Mouse (Mus musculus) intestine, embryonic 16.5 days (tissue): Measurements from ENCODE around the gene Snrpf. TPM values are rescaled to one million over a fixed set of nuclear protein-coding genes. Genes with fewer than 3 reads are reported as not detected.
A peak's percentile ranks its signal among the peaks of the same experiment; 100 is the strongest.
"Not testable (repeated sequence)": the region's sequence is repeated elsewhere in the genome, so short reads cannot be mapped to it uniquely, and the experiment has no call there.

Experiments
- ATAC-seq: fragments of 200-750 bp; cut with Nextera tagmentation; 2 replicates; pipeline ENCODE4 v1.8.0; 2017; ENCODE audit warnings: moderate TSS enrichment, moderate library complexity
- H3K27ac ChIP-seq: fragments of 300-500 bp; sonication (generic); 2 replicates; pipeline ENCODE4 v1.5.1; 2014; ENCODE audit warnings: mild to moderate bottlenecking, low read length
- H3K27me3 ChIP-seq: fragments of 300-500 bp; sonication (generic); replicated peaks from 2 replicates; pipeline ENCODE4 v1.6.1; 2014; ENCODE audit warnings: low read length, control low read depth, mixed read lengths; ENCODE audit not compliant: control insufficient read depth, insufficient read depth
- H3K36me3 ChIP-seq: fragments of 300-500 bp; sonication (generic); 2 replicates; pipeline ENCODE4 v1.6.1; 2014; ENCODE audit warnings: low read length, control low read depth; ENCODE audit not compliant: control insufficient read depth, insufficient read depth
- H3K4me1 ChIP-seq: fragments of 300-500 bp; sonication (generic); 2 replicates; pipeline ENCODE4 v1.6.1; 2014; ENCODE audit warnings: low read length, control low read depth, mixed read lengths; ENCODE audit not compliant: control insufficient read depth, insufficient read depth
- H3K4me2 ChIP-seq: fragments of 300-500 bp; sonication (generic); 2 replicates; pipeline ENCODE4 v1.6.1; 2014; ENCODE audit warnings: low read depth, low read length, control low read depth
- H3K4me3 ChIP-seq: fragments of 300-500 bp; sonication (generic); 2 replicates; pipeline ENCODE4 v1.5.1; 2014; ENCODE audit warnings: mild to moderate bottlenecking, low read length
- H3K9ac ChIP-seq: fragments of 300-500 bp; sonication (generic); 2 replicates; pipeline ENCODE4 v1.6.1; 2014; ENCODE audit warnings: low read depth, low read length
- H3K9me3 ChIP-seq: fragments of 300-500 bp; sonication (generic); 2 replicates; pipeline ENCODE4 v1.6.1; 2016; ENCODE audit warnings: low read length, control low read depth; ENCODE audit not compliant: control insufficient read depth
- WGBS: fragments of 180-500 bp; shearing (Covaris S2); extraction: QIAGEN DNeasy Blood & Tissue Kit; methylation state at CpG from one replicate; pipeline ENCODE4 v1.1.7; 2014; 5-methylcytosine and 5-hydroxymethylcytosine counted together
- polyA plus RNA-seq: library from polyadenylated mRNA; unstranded; fragments of >200 nt; fragmentation: Nextera tagmentation; extraction: Ambion mirVana; gene quantifications from 2 replicates; pipeline ENCODE4 v1.2.1, GENCODE M21; 2015

Gene Snrpf
- polyA plus RNA-seq, 1 experiment from 2014 or later, result 94.6 TPM

- no peaks in the 10 kb centered on the region for H3K27me3 ChIP-seq
- no peak overlapping the region for H3K27ac ChIP-seq
- no peaks in the 10 kb centered on the region for H3K36me3 ChIP-seq
- H3K9me3 ChIP-seq, result no peaks in the 10 kb centered on the region
- 85% methylated on average over 10 of the region's 10 CpGs for WGBS
- no peak overlapping the region for H3K9ac ChIP-seq
- H3K4me2 ChIP-seq, result no peak overlapping the region
- no peaks in the 10 kb centered on the region for H3K4me1 ChIP-seq
- ATAC-seq, result no peak
- H3K4me3 ChIP-seq, result no peak overlapping the region
These were observed 22.4 kb downstream of the Snrpf start for GRCm38 (mm10) chr10:93567066-93567465.

- H3K9ac ChIP-seq, result no peak overlapping the region
- H3K4me2 ChIP-seq, result no peak overlapping the region
- H3K36me3 ChIP-seq, result no peaks in the 10 kb centered on the region
- no peak overlapping the region for H3K27ac ChIP-seq
- no peaks in the 10 kb centered on the region for H3K4me1 ChIP-seq
- H3K4me3 ChIP-seq, result no peak overlapping the region
- ATAC-seq, result no peak
- no peaks in the 10 kb centered on the region for H3K9me3 ChIP-seq
- WGBS, result 84% methylated on average over 14 of the region's 14 CpGs
- H3K27me3 ChIP-seq, result no peaks in the 10 kb centered on the region
These were observed 24.9 kb downstream of the Snrpf start for GRCm38 (mm10) chr10:93564518-93565090.

GRCm38 (mm10) chr10:93559786-93560185 lies 29.7 kb downstream of the Snrpf start:
- Histone ChIP-seq H3K36me3 (no peaks in the 10 kb centered on the region), H3K9me3 (no peaks in the 10 kb centered on the region), H3K4me1 (no peaks in the 10 kb centered on the region), H3K27ac (no peak overlapping the region), H3K27me3 (no peaks in the 10 kb centered on the region), H3K9ac (no peak overlapping the region), H3K4me3 (no peak overlapping the region), H3K4me2 (no peak overlapping the region)
- 0 out of 2 replicates have a peak, but pooled peaks have one; percentile 11 for ATAC-seq
- WGBS, result 53% methylated on average over 9 of the region's 9 CpGs

GRCm38 (mm10) chr10:93557971-93558370 lies 31.5 kb downstream of the Snrpf start:
- ATAC-seq, H3K4me2 ChIP-seq: not testable (repeated sequence)
- 77% methylated on average over 2 of the region's 2 CpGs for WGBS

DNA sequence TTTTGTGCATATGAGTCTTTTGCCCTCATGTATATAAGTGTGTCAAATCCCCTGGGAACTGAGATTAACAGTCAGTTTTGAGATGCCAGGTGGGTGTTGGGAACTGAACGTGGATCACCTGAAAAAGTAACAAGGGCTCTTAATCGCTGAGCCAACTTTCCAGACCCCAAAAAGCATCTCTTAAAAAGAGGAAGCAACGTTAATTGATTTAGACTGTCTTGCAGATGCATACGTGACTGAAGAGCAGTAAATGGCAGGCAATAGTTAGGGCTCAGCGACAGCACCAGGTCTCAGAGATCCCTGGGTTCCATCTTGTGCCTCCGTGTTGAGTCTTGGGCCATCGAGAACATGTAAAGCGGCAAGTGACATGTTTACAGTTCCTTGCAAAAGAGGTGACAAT lies 36.9 kb downstream of the Snrpf start:
- no peaks in the 10 kb centered on the region for H3K9me3 ChIP-seq
- WGBS, result 79% methylated on average over 8 of the region's 8 CpGs

More at GRCm38 (mm10) chr10:93557971-93558370, 31.5 kb downstream of the Snrpf start:
- H3K4me3 ChIP-seq, H3K4me1 ChIP-seq, H3K36me3 ChIP-seq, H3K27ac ChIP-seq, H3K27me3 ChIP-seq, H3K9ac ChIP-seq, H3K9me3 ChIP-seq: not testable (repeated sequence)

DNA sequence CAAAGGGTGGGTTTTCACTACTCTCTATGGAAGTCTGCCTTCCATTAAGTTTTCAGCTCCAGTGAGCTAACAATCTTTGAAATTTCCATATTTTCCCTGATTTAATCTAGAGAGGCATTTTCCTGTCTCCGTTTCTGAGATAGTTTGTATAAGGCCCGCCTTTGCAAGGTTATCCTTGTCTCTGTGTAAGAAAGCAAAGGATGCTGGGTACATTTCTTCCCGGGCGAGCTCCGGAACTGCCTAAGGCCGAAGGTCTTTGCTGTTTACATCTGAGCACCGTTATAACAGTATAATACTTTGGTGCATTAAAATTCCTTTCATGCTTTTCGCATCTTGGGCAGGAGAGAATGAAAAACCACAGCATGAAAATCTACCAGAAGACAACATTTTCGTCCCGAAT lies 39.7 kb downstream of the Snrpf start:
- no peak for ATAC-seq
- no peak overlapping the region for H3K4me3 ChIP-seq
- no peak overlapping the region for H3K27ac ChIP-seq
- no peaks in the 10 kb centered on the region for H3K9me3 ChIP-seq
- no peak overlapping the region for H3K4me2 ChIP-seq
- H3K4me1 ChIP-seq, result no peaks in the 10 kb centered on the region
- no peaks in the 10 kb centered on the region for H3K27me3 ChIP-seq
- 55% methylated on average over 10 of the region's 10 CpGs for WGBS
- no peak overlapping the region for H3K9ac ChIP-seq
- no peaks in the 10 kb centered on the region for H3K36me3 ChIP-seq

More for the DNA sequence above, 36.9 kb downstream of the Snrpf start:
- no peak overlapping the region for H3K9ac ChIP-seq
- H3K4me3 ChIP-seq, result no peak overlapping the region
- H3K4me2 ChIP-seq, result no peak overlapping the region
- no peak for ATAC-seq
- no peak overlapping the region for H3K27ac ChIP-seq
- H3K36me3 ChIP-seq, result no peaks in the 10 kb centered on the region
- no peaks in the 10 kb centered on the region for H3K4me1 ChIP-seq
- H3K27me3 ChIP-seq, result no peaks in the 10 kb centered on the region

GRCm38 (mm10) chr10:93548991-93549390 lies 40.5 kb downstream of the Snrpf start:
- Histone ChIP-seq H3K27ac (no peak overlapping the region), H3K9ac (no peak overlapping the region), H3K4me2 (no peak overlapping the region), H3K27me3 (no peaks in the 10 kb centered on the region), H3K9me3 (no peaks in the 10 kb centered on the region), H3K4me3 (no peak overlapping the region), H3K36me3 (no peaks in the 10 kb centered on the region), H3K4me1 (no peaks in the 10 kb centered on the region)
- 13% methylated on average over 7 of the region's 7 CpGs for WGBS
- peak; percentile 73 for ATAC-seq

GRCm38 (mm10) chr10:93547741-93548270 lies 41.7 kb downstream of the Snrpf start:
- no peaks in the 10 kb centered on the region for H3K4me1 ChIP-seq
- H3K4me3 ChIP-seq, result no peak overlapping the region
- H3K9ac ChIP-seq, result no peak overlapping the region
- H3K27ac ChIP-seq, result no peak overlapping the region
- WGBS, result 88% methylated on average over 4 of the region's 4 CpGs
- no peaks in the 10 kb centered on the region for H3K27me3 ChIP-seq
- ATAC-seq, result no peak
- no peak overlapping the region for H3K4me2 ChIP-seq
- H3K36me3 ChIP-seq, result no peaks in the 10 kb centered on the region
- no peaks in the 10 kb centered on the region for H3K9me3 ChIP-seq

GRCm38 (mm10) chr10:93544172-93544571 lies 45.3 kb downstream of the Snrpf start:
- no peak for ATAC-seq
- H3K36me3 ChIP-seq, result no peaks in the 10 kb centered on the region
- 66% methylated on average over 5 of the region's 5 CpGs for WGBS
- H3K4me2 ChIP-seq, result no peak overlapping the region
- H3K9me3 ChIP-seq, result no peaks in the 10 kb centered on the region
- no peak overlapping the region for H3K27ac ChIP-seq
- H3K4me1 ChIP-seq, result peaks cover 3% of the 10 kb centered on the region; the same call in 1 of the 2 replicates
- no peak overlapping the region for H3K4me3 ChIP-seq
- no peaks in the 10 kb centered on the region for H3K27me3 ChIP-seq
- no peak overlapping the region for H3K9ac ChIP-seq

DNA sequence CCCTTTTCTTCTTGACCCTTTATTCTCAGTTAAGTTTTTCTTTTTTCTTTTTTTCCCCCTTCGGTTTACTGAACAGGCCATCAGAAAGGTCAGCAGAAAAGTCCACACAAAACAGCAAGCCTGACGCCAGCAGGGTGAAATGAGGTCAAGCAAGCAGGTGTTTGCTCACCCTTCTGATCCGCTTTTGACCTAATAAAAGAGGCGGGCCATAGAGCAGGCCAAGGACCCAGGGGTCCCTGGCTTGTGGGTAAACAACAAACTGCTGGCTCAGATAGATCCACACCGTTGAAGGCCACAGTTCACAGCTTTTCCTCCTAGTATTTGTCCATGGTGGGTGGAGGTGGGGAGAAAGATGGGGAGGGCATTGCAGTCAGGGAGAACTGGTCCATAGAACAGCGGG lies 46.3 kb downstream of the Snrpf start:
- WGBS, result 54% methylated on average over 6 of the region's 6 CpGs
- peaks cover 3% of the 10 kb centered on the region; the same call in 1 of the 2 replicates for H3K4me1 ChIP-seq
- H3K4me3 ChIP-seq, result no peak overlapping the region
- H3K9ac ChIP-seq, result no peak overlapping the region
- H3K9me3 ChIP-seq, result no peaks in the 10 kb centered on the region
- H3K27ac ChIP-seq, result no peak overlapping the region
- no peak overlapping the region for H3K4me2 ChIP-seq
- H3K27me3 ChIP-seq, result no peaks in the 10 kb centered on the region
- no peak for ATAC-seq
- H3K36me3 ChIP-seq, result no peaks in the 10 kb centered on the region
